Mouse (Mus musculus) cerebellum, adult 8-10 months (tissue): ENCODE results near the gene 4930452B06Rik.
"Not testable (repeated sequence)": the region's sequence is repeated elsewhere in the genome, so short reads cannot be mapped to it uniquely, and the experiment has no call there.

Source experiments
- DNase-seq: peaks from one replicate; pipeline ENCODE4 v3.0.0; 2022

The 4930452B06Rik gene

DNA sequence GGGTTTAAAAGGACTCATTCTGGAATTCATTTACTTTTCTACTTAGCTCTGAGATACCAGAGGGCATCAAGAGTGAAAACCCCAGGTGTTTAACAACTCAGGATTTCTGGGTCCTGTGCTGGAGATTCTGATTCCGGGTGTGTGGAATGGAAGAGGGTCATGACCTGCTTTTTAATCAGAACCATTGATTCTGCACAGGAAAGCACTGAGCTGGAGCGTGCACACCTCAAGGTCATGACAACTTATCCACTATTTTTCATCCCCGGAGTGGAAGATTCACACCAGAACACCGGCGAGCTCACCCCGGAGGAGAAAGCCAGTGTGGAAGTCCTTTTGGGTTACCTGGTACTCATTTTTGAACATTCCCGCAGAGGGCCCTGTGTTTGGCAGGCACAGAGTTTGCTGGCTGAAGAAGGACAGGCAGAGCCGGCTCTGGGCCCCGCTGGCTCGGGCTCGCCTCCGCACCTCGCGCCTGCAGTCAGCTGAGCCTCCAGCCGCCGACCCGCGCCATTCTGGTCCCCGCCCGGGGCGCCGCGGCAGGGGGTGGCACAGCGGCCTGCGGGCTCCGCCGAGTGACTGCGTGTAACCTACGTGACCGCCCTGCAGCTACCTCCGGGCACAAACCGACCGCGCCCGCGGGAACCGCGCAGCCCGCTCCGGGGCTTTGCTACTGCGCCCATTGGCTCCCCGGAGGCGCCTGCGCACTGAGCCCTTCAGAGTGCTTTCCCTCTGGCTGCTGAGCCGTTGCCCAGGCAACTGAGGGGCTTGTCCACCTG lies at the start of gene 4930452B06Rik:
4930452B06Rik (minus strand) TSS at position 605 of the 776 bp plus-strand sequence.
- peak; percentile 11 for DNase-seq

GRCm38 (mm10) chr14:8712674-8713073 lies 46.6 kb upstream of the 4930452B06Rik start:
- DNase-seq: no peak

DNA sequence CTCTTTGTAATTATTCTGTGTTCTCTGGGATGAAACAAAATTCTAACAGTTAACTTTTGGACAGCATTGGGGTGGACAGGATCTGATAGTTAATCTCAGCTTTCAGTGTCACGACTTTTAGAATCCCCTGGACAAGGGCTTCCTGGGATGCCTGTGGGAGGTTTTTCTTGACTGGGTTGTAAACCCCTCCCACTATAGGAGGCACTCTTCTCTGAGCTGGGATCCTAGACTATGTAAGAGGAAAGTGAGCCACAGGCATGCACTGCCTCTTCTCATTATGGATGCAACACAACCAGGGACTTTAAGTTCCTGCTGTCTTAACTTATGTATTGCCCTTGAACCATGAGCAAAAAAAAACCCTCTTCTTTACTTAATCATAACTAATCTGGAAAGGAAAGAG lies 23.4 kb upstream of the 4930452B06Rik start:
- DNase-seq: no peak

GRCm38 (mm10) chr14:8688462-8688861 lies 22.4 kb upstream of the 4930452B06Rik start:
- no peak for DNase-seq

- no peak for DNase-seq
Measured at GRCm38 (mm10) chr14:8686185-8686584, 20.1 kb upstream of the 4930452B06Rik start.

- no peak for DNase-seq
Measured at GRCm38 (mm10) chr14:8679896-8680295, 13.9 kb upstream of the 4930452B06Rik start.

- DNase-seq: no peak
Measured at GRCm38 (mm10) chr14:8660359-8660758, 5.7 kb downstream of the 4930452B06Rik start.

DNA sequence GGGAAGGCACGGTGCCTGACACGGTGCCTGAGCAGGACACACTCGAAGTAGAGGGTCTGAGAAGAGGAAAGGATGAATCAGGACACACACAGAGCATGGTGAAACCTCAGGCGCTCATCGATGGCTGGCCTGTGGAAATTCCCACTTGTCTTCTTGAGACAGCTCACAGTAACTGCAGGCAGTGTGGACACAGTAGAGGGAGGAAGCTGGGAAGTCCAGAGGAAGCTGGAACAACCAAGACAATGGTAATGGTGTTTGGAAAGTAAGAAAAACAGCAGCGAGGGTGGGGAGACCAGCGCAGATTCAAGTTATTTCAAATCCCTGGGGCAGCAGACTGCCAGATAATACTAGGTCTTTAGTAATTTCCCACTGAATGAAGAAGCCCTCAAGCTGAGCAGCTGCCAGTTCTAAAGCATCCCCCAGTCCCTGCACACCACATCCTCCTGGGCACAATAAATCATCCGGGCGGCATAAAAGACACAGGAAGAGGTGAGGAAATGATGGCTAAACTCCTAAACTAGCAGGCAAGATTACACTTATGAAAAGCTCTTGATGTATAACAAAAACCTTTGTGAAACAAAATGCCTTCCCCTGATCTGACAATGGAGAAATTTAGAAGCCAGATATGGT lies 24.3 kb downstream of the 4930452B06Rik start:
- DNase-seq: no peak

DNA sequence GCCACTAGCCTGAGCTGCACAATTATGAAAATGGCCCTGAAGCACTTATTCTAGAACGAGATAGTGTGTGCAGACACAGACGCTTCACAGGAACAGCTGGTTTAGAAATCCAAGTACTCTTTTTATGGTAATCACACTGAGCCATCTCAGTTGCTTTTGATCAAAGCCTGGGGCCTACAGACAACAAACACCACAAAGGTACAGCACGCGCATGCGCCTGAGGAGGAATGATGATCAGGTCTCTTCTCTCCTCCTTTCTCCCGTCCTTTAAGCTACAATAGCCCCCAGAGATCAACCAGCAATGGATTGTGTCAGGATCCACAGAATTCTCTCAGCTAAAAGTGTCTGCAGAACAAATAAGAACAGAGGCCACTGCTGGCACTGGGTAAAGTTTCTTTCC lies 33.8 kb downstream of the 4930452B06Rik start:
- no peak for DNase-seq

DNA sequence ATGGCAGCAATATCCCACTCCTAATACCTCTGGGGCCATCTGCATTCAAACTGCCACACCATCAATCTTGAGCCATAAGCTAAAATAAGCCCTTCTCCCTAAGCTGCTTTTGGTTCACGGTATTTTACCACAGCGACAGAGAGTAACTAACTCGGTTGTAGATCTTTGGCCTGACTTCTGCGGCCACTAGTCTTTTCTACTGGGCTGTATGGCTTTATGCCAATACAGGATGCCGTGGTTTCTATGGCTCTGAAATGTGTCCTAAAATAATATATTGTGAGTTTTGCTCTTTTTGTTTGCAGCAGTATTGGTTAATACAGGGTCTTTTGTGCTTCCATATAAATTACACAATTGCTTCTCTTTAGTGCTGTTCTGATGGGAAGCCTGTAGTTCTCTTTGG lies 37.6 kb downstream of the 4930452B06Rik start:
- no peak for DNase-seq

GRCm38 (mm10) chr14:8627481-8627880 lies 38.6 kb downstream of the 4930452B06Rik start:
- DNase-seq: no peak

DNA sequence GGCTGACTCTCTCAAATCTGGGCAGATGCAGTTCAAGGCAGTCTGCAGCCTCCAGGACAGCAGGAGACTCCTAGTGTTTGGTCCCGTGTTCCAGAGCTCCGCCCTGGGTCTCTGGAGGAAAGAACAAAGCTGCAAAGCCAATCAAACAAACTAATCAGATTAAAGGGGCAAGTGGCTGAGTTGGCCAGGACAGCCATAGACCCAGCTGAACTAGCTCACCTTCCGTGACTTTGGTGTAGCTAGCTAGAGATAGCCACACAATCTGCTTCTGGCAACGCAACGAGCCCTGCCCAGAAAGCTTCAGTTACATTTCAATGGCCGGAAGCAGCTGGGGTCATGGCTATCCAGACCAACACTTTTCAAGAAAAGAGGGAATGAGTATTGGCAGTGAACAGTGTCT lies 44.9 kb downstream of the 4930452B06Rik start:
- no peak for DNase-seq

DNA sequence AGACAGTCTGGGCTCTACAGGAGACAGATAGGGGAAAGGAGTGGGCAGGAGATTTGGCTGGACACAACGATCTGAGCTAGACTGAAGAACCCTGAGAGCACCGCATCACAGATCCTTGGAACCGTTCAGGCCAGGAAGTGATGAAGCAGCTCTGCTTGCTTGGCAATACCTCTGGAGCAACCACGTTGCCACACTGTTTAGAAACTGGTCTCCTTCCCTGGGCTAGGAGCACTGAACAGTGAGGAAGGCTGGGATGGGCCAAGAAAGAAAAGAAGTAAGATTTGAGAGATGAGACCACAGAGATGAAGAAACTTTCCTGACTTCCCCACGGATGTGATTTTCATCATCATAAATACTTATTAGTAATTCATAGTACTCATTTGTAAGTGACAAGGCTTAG lies 45.5 kb downstream of the 4930452B06Rik start:
- no peak for DNase-seq

DNA sequence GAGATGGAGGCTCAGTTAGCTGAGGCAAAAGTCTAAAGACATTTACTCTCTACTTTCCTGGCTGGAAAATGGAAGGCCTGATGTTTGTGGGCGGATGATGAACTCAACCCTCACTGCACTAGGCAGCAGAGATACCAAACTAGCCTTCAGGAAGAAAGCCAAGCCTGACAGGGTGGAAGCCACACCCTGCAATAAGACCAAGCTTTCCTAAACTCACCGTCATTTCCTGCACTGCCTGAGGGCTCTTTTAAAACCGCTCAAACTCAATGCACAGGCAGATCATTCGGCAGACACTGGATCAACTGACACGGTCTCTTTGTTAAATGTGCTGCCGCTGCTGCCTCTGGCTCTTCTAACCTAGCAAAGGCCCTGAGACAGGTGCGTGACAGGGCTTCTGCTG lies 50.4 kb downstream of the 4930452B06Rik start:
- no peak for DNase-seq

DNA sequence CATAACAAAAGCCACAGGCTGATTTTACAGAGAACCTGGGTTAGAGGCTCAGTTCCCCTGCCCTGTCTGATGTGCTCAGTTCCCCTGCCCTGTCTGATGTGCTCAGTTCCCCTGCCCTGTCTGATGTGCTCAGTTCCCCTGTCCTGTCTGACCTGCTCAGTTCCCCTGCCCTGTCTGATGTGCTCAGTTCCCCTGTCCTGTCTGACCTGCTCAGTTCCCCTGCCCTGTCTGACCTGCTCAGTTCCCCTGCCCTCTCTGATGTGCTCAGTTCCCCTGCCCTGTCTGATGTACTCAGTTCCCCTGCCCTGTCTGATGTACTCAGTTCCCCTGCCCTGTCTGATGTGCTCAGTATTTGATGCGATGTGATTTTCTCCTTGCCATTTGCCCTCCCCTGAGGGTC lies 51.6 kb downstream of the 4930452B06Rik start:
- not testable (repeated sequence) for DNase-seq

DNA sequence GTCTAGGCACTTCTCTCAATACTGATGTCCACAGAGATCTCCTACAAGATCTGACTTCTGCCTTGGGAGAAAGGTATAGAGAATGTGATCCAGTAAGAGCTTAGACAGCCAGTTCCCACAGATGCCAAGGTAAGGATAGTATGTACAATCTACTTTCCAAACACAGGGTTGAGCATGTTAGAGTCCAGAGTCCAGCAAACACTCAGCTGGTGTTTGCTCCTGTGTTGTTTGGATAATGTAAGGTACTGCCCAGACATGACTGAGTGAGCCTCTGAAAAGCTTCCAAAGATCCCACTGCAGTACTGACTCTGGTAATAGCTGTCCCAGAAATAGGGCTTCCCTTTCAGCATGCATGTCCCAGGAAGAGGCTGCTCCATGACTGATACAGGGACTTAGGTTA lies 54.0 kb downstream of the 4930452B06Rik start:
- DNase-seq: no peak

- DNase-seq: no peak
Measured at GRCm38 (mm10) chr14:8610108-8610507, 55.9 kb downstream of the 4930452B06Rik start.

DNA sequence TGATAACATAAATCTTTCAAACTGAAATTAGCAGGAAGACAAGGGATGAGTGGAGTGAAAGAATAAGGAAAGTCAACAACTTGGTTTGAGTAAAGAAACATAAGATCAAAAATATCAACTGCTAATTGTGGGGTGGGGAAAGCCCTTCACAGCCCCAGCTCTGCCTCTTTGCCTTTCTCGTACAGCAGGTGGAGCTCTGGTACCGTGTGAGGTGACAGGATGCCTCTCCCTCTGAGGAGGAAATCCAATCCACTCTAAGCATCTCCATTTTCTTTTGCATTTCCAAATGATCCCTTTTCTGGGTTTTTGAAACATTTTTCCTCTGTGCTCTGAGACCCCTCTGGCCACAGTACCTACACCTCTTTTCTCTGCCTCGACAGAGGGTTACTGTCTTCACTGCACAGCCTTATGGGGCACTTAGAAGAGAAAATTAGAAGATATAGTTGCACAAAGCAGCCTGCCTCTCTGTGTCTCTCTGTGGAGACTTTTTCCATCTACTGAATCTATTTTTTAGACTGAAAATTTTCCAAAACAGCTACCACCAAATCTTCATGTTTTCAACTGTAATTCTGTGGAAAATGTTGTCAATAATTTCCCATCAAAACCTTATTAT lies 57.4 kb downstream of the 4930452B06Rik start:
- DNase-seq: peak; percentile 6

- DNase-seq: no peak
Measured at GRCm38 (mm10) chr14:8604898-8605297, 61.1 kb downstream of the 4930452B06Rik start.

GRCm38 (mm10) chr14:8585031-8585430 lies 81.0 kb downstream of the 4930452B06Rik start:
- DNase-seq: no peak

GRCm38 (mm10) chr14:8551006-8551405 lies 115.0 kb downstream of the 4930452B06Rik start:
- DNase-seq: not testable (repeated sequence)

DNA sequence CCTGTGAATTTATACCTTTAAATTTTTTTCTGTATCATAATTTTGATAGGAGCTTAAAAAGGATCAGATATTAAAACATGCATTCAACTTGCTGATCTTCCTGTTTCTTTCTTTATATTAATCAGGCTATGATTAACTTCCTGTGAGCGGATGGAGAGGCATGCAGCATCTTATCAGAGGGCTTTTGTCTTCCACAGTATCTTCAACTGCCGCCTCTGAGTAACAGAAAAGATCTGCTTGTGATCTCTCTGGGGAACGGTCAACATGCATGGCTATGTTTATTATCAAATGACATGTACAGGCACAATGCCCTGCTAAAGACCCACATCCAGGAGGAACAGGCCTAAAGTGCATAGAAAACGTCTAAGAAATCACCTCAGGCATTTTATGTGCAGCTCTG lies 116.9 kb downstream of the 4930452B06Rik start:
- DNase-seq: no peak

DNA sequence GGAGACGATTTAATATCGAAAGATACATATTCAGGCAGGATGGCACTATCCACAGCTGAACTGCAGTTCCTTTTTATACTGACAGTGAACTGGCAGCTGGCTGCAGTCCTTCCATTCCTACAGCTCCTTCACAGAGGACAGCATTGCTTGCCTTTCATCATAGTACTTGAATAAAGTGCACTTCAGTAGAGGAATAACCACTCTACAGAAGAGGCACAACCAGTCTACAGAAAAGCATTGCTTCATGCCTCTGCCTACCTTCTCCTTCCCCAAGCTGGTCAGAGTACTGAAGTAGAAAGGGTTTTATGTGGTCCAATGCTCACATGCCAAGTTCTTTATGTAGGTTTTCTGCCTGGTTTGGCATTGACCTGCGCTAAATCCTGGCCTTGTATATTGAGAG lies 130.0 kb downstream of the 4930452B06Rik start:
- DNase-seq: no peak

DNA sequence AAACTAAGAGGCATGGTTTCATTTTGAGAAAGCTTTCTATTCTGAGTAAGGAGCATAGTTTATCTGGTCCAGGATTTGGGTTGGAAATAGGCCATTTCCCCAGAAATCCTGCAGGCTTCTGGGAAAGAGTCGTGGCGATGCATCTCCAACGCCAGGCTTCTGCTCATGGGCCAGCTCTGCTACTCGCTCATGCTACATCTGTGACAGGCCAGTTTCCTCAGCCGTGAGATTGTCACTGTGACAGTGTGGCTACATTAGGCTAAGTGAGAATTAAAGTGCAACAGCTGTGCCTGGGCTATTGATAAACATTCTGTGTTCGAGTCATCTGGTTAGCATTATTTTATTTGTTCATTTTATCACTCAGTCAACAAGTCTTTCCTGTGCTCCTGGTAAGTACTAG lies 140.8 kb downstream of the 4930452B06Rik start:
- DNase-seq: no peak
